Mouse (Mus musculus) gastrocnemius, adult 18-20 months (tissue): ENCODE data around the gene Mpig6b. TPM values are rescaled to one million over a fixed set of nuclear protein-coding genes. Genes with fewer than 3 reads are reported as not detected.

Experiments
- DNase-seq: peaks from one replicate; pipeline ENCODE4 v3.0.0; 2021; ENCODE audit warnings: low spot score
- total RNA-seq, 2 experiments: library from RNA; stranded (reverse); gene quantifications; 2 replicates each; pipeline ENCODE4 v1.2.3; 2021

Mpig6b gene
- total RNA-seq, 2 experiments from 2014 or later = not detected

DNA sequence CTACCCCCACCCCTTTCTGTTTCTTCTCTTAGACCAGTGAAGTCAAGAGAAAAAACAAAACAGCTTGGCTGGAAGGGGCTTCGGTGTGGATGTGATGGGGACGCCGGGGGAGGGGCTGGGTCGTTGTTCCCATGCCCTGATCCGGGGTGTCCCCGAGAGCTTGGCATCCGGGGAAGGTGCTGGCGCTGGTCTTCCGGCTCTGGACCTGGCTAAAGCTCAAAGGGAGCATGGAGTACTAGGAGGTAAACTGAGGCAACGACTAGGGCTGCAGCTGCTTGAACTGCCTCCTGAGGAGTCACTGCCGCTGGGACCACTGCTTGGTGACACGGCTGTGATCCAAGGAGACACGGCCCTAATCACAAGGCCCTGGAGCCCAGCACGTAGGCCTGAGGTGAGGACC, 5.9 kb downstream of the Mpig6b start:
- DNase-seq = no peak

DNA sequence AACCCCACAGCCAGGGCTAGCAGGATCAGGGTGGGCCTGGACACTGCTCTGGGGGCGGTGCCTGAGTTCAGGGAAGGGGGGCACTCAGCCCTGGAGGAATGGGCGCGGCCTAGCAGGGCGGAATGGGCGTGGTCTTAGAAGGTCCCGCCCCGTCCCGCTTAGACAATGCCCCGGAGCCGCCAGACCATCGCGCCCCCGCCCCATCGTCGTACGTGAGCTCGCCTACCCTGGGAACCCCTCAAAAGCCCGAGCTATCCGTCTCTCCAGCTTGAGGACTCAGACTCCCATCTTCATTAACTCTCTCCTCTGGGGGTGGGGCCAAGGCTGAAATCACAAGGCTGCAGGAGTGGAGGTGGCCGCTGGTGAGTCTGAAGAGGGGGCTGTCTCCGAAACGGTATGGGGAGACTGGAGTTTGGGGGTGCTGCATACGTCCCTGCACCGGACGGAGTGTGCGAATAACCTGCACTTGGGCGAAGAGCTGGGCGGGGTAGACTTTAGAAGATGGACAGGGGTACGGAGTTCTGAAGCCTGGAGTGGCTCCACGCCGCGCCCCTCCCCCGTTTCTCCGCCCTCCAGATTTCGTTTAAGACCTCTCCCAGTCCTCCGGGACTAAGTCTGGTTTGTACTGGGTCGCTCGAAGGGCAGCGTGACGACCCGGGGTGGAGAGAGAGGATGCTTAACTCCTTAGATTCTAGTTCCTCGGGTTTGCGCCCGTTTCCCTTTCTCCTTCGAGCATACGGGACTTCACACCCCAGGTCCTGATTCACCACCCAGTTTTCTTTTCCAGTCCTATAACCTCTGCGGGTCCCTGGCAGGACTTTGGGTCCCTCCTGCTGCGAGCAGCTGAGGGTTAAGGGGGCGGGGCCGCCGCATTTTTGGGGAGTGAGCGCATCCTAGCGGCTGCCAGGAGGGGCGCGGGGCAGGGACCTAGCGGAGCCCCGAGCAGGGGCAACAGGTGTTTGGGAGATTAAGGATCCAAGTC, 6.8 kb downstream of the Mpig6b start, which contains the start of gene Ddah2:
TSS of gene Ddah2 (plus strand) at position 125 of the 982 bp plus-strand sequence.
- peak; percentile 89 for DNase-seq

DNA sequence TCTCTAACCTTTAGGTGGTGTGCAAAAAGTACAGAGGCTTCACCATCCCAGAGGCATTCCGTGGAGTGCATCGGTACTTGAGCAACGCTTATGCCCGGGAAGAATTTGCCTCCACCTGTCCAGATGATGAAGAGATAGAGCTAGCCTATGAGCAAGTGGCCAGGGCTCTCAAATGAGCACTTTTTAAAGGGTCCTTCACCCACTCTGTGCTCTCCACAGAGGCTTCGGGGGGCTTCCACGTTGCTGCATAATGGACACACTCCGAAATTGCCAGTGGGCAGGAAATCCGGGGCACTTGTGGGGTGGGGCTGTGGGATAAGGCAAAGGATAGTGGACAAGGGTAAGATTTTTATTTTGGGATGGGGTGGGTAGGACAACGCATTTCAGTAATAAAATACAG, 7.7 kb downstream of the Mpig6b start:
- DNase-seq = no peak

DNA sequence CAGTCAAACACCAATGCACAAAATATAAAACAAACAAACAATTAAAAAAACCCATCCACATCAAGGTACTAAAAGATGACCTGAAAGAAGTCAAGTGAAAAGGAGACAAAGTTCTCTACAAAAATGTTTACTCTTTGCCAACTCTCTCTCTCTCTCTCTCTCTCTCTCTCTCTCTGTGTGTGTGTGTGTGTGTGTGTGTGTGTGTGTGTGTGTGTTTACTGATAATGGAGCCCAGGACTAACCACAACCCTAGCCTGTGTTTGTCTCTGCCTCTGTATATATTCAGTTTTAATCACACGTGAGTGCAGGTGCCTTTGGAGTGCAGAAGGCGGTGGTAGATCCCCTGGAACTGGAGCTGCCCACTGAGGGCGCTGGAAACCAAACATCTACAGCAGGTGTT, 8.9 kb downstream of the Mpig6b start:
- no peak for DNase-seq

- no peak for DNase-seq
Observed at GRCm38 (mm10) chr17:35055691-35056495, 10.1 kb downstream of the Mpig6b start.

GRCm38 (mm10) chr17:35052271-35052798, 13.6 kb downstream of the Mpig6b start:
- no peak for DNase-seq

DNA sequence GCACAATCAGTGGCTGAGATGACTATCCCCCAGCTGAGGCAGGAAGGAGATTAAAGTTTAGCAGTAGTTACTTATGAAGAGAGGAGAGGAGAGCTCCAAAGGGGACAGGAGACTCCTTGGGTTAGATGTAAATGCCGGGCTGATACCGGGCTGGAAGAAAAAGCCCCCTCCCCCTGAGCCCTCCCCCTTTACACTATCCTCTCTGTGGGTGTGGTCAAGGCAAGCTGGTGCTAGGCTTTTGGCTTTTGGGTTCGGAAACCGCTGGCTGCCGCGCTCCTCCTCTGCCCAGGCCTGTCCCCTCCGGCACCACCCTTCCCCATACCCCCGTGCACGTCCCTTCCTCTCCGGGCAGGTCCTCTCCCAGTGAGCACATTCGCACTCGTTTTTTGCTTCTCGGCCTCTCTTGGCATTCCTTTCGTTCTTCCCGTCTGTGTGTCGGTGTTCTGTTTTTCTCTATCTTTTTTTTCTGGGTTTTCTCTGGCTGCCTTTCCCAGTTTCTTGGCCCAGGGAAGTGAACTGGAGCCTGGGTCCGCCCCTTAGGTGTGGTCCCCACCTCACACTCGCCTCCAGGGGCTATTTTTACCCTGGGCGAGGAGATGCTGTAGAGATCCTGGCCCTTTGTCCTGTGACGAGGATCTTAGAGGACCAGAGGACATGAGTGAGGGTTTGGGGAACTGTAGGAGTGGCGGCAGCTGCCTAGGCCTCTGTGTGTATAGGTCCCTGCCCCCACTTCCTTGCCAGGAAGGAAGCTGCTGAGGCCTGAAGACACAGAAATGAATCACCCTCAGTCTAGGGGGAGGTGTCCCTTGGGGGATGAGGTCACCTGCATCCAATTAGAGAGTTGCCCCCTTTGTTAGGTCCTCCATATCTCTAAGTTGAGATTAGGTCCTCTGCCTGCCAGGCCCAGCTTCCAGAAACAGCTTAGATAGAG, 14.6 kb downstream of the Mpig6b start:
- DNase-seq = peak; percentile 61

DNA sequence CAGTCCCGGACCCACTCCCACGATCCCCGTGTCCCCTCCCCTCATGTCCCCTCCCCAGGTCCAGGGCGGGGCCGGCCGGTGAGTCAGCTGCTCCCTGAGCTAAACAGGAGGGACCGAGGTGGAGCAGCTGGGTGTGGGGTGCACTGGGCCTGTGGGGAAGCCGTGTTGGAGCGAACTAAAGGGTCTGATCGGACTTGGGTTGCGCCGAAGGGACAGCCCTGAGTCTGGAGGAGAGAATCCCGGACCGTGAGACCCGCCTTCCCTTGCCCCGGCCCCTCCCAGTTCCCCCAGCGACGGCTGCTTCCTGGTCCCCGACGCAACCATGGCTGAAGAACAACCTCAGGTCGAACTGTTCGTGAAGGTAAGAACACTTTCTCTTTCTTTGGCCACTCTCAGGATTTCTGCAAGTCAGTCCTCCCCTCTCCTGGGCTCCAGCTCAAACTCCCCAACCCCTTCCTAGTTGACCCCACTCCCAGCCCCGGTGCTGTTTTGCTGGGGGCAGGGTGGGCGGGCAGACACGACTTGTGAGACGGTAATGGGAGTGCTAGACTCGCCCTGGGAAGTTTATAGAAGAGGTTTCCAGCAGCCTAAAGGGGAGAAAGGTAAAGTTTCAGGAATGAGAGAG, 15.7 kb downstream of the Mpig6b start:
- peak; percentile 69 for DNase-seq

DNA sequence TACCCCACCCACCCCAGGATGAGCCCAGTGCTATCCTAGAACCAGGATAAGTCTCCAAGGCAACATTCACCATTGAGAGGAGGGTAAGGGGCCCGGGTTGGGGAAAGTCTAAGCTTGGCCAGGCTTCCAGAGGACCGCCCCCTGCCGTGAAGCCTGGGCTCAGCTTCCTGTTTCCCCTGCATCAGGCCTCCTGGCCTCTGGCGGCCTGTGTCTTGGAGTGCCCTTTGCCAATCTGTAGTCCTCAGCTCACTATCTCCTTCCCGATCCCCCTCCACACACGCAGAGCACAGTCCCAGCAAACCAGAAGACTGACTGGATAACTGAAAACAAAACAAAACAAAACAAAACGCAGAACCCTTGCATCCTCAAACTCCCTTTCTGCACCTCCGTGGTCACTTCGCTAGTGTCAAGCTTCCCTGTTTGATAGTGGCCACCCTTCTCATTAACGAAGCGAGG, 16.4 kb downstream of the Mpig6b start, which contains the start of gene Clic1:
TSS of gene Clic1 (plus strand) at position 406 of the 456 bp plus-strand sequence.
- DNase-seq = no peak

GRCm38 (mm10) chr17:35048932-35049440, 17.0 kb downstream of the Mpig6b start:
- no peak for DNase-seq

- no peak for DNase-seq
Observed at GRCm38 (mm10) chr17:35048149-35048931, 17.6 kb downstream of the Mpig6b start.

DNA sequence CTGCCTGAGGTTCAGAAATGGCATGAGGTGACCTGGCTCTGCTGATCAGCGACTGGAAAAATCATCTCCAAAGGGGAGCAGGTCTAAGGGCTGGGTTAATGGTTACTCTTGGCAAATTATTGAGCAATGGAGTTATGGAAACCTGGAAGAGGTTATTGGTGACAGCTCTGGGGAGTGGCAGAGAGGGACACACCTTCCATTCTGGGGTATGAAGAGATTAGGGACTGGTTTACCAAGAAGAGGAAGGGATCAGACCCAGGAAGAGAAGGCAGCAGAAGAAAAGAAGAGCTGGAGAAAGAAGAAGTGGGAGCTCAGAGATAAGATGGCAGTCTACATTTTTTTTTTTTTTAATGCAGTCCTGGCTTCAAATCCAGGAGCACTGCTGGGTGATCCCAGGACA, 18.3 kb downstream of the Mpig6b start:
- no peak for DNase-seq

GRCm38 (mm10) chr17:35046681-35047455, 19.1 kb downstream of the Mpig6b start, which contains the start of gene Msh5:
Gene Msh5, minus strand, starts transcription at chr17:35046745.
- peak; percentile 96 for DNase-seq

DNA sequence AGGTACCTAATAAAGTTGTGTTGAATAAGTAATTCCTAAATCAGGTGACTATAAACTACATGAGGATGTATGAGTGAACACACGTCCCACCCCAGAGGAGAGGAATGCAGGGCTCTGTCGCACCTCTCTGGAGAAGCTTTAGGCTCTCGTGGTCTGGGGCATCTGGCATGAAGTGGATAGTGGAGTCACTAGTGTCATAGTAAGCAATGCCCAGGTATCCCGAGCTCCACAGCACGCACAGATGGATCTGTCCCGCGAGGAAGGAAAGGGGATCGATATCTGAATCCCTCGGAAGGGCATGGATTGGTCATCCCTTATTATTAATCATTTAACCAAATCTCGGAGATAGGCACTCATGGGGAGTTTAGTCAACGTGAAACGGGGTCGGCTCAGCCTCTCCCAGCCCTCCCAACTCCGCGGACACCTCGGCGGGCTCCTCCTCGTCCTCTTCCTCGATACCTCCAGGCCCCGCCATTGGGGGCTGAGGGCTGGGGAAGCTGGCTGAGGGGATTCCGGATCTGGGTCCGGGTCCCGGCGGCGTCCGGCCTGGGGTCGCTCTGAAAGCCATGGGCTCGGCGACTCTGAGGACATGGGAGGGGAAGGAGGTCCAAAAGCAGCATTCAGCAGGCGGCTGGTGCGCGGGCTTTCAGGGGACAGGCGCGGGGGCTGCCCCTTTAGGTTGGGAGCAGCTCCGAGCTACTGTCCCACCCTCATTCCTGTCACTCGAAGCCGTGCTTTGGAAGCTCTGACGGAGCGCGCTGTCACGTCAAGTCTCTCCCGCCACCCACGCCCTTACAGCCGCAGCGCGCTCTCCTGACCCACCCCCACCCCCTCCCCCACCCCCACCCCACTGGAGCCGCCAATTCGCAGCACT, 19.9 kb downstream of the Mpig6b start:
- no peak for DNase-seq

- no peak for DNase-seq
Observed at GRCm38 (mm10) chr17:35044904-35045806, 20.8 kb downstream of the Mpig6b start.

DNA sequence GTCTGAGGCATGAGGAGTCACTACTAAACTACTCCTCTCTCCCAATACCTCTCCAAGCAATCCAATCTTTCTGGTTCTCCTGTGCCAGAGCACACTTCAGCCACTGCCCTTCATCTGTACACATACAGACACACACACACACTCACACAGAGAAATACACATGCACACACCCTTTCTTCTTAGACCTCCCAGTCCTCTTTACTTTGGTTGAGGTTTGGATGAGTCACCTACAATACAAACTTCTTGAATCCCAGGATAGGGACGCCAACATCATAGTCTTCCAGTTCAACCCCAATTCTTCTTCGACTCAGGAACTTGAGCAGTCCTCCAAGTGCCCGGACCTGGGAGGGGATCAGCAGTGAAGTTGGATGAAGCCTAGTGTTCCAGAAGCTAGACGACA, 22.2 kb downstream of the Mpig6b start:
- no peak for DNase-seq
